Mouse (Mus musculus): ENCODE results near the gene Tuba1b. TPM values are rescaled to one million over a fixed set of nuclear protein-coding genes. Genes with fewer than 3 reads are reported as not detected.
"Not testable (repeated sequence)": the region's sequence is repeated elsewhere in the genome, so short reads cannot be mapped to it uniquely, and the experiment has no call there.

Gene Tuba1b
- polyA plus RNA-seq, 1 experiment from 2014 or later = 1,138 TPM

- H3K27me3 ChIP-seq = not testable (repeated sequence)
- H3K4me2 ChIP-seq (replicated peaks) = peak overlapping the region; percentile 73
These were observed 1.2 kb downstream of the Tuba1b start for GRCm38 (mm10) chr15:98933004-98933671.

GRCm38 (mm10) chr15:98930998-98931397 is 3.4 kb downstream of the Tuba1b start:
- no peak overlapping the region for H3K4me2 ChIP-seq (replicated peaks)
- no peak overlapping the region; the same call in 1 of the 2 replicates for H3K27ac ChIP-seq (replicated peaks)
- H3K9ac ChIP-seq (replicated peaks) = 0 out of 2 replicates have a peak overlapping the region, but pooled peaks have one; percentile 24
- 56% methylated on average over 3 of the region's 3 CpGs for WGBS
- no peak for ATAC-seq (replicated peaks)
- H3K36me3 ChIP-seq = peaks cover 11% of the 10 kb centered on the region
- no peaks in the 10 kb centered on the region for H3K27me3 ChIP-seq
- H3K4me1 ChIP-seq = peaks cover 35% of the 10 kb centered on the region
- H3K4me3 ChIP-seq = no peak overlapping the region
- H3K9me3 ChIP-seq = no peaks in the 10 kb centered on the region

More at GRCm38 (mm10) chr15:98933004-98933671, 1.2 kb downstream of the Tuba1b start:
- Histone ChIP-seq H3K4me3 (peak overlapping the region; percentile 76), H3K27ac (replicated peaks) (peak overlapping the region; percentile 99), H3K9ac (replicated peaks) (peak overlapping the region; percentile 90), H3K36me3 (peaks cover 11% of the 10 kb centered on the region), H3K4me1 (peaks cover 39% of the 10 kb centered on the region)
- ATAC-seq (replicated peaks) = peak; percentile 38; the same call in 1 of the 2 replicates
- not testable (repeated sequence) for H3K9me3 ChIP-seq
- WGBS = 10% methylated on average over 8 of the region's 9 CpGs

- peaks cover 11% of the 10 kb centered on the region for H3K36me3 ChIP-seq
- 46% methylated on average over 8 of the region's 8 CpGs for WGBS
- no peak for ATAC-seq (replicated peaks)
- H3K9me3 ChIP-seq = no peaks in the 10 kb centered on the region
- H3K4me2 ChIP-seq (replicated peaks) = no peak overlapping the region
- no peak overlapping the region for H3K4me3 ChIP-seq
- peaks cover 27% of the 10 kb centered on the region for H3K4me1 ChIP-seq
- no peak overlapping the region for H3K27ac ChIP-seq (replicated peaks)
- no peak overlapping the region for H3K9ac ChIP-seq (replicated peaks)
- no peaks in the 10 kb centered on the region for H3K27me3 ChIP-seq
These were observed 4.2 kb downstream of the Tuba1b start for GRCm38 (mm10) chr15:98930017-98930734.

DNA sequence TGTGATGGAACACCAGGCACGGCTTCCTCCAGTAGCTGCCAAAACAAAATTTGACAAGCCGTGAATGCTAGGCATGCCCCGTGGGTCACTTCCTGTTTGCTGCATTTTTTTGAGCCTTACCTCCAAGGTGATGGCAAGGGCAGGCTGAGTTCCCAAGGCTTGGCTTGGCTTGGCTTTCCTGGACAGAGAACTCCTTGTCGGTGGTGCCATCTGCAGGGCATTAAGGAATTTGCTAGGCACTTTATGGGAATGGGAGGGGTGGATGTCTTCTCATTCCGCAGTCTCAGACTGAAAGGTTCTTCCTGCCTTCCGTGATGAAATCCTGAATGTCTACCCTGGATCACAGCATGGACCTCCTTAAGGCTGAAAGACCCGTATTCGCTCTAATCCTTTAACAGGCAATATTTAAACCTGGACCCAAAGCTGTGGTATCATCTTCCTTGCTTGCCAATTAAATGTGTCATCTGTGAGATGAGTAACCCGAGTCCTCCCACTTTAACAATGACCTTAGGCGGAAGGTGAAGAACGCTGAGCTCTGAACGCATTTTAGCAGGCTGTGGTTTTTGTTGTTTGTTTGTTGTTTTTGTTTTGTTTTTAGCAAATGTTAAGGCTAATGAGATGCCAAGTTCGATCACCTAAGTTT is 5.6 kb downstream of the Tuba1b start:
- Histone ChIP-seq H3K27ac (replicated peaks) (no peak overlapping the region), H3K9me3 (no peaks in the 10 kb centered on the region), H3K4me2 (replicated peaks) (no peak overlapping the region), H3K27me3 (no peaks in the 10 kb centered on the region), H3K4me1 (peaks cover 21% of the 10 kb centered on the region), H3K9ac (replicated peaks) (no peak overlapping the region), H3K4me3 (no peak overlapping the region), H3K36me3 (peaks cover 11% of the 10 kb centered on the region)
- WGBS = 13% methylated on average over 13 of the region's 13 CpGs
- 0 out of 2 replicates have a peak, but pooled peaks have one; percentile 49 for ATAC-seq (replicated peaks)

DNA sequence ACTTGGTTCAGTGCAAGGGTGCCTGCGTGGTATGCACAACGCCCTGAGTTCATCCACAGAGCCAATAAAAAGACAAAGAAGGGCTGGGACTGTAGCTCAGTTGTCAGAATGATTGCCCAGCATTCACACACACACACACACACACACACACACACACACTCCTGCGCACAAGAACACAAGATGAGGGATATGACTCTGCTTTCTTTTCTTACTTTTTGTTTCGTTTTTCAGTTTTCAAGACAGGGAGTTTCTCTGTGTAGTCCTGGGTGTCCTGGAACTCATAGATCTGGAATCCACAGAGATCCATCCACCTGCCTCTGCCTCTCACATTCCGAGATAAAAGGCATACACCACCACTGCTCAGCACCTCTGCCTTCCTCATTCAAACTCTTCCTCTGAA is 6.8 kb downstream of the Tuba1b start:
- Histone ChIP-seq H3K27ac (replicated peaks) (no peak overlapping the region), H3K9ac (replicated peaks) (no peak overlapping the region)

GRCm38 (mm10) chr15:98924682-98925081 is 9.7 kb downstream of the Tuba1b start:
- no peak overlapping the region for H3K4me3 ChIP-seq
- ATAC-seq (replicated peaks) = no peak
- WGBS = 78% methylated on average over 3 of the region's 3 CpGs
- no peaks in the 10 kb centered on the region for H3K27me3 ChIP-seq
- H3K9ac ChIP-seq (replicated peaks) = no peak overlapping the region
- no peaks in the 10 kb centered on the region for H3K9me3 ChIP-seq
- no peak overlapping the region for H3K4me2 ChIP-seq (replicated peaks)
- no peak overlapping the region for H3K27ac ChIP-seq (replicated peaks)
- H3K4me1 ChIP-seq = 0 out of 2 replicates have a peak, but pooled peaks cover 11% of the 10 kb centered on the region
- H3K36me3 ChIP-seq = no peaks in the 10 kb centered on the region

More for the DNA sequence above, 6.8 kb downstream of the Tuba1b start:
- WGBS = 80% methylated on average over 5 of the region's 5 CpGs
- Histone ChIP-seq H3K4me1 (peaks cover 16% of the 10 kb centered on the region), H3K4me2 (replicated peaks) (no peak overlapping the region), H3K9me3 (no peaks in the 10 kb centered on the region), H3K4me3 (no peak overlapping the region), H3K36me3 (peaks cover 11% of the 10 kb centered on the region), H3K27me3 (no peaks in the 10 kb centered on the region)
- no peak for ATAC-seq (replicated peaks)

GRCm38 (mm10) chr15:98923031-98923537 is 11.3 kb downstream of the Tuba1b start:
- no peak for ATAC-seq (replicated peaks)
- Histone ChIP-seq H3K36me3 (no peaks in the 10 kb centered on the region), H3K4me1 (peaks cover 8% of the 10 kb centered on the region), H3K27ac (replicated peaks) (no peak overlapping the region), H3K27me3 (no peaks in the 10 kb centered on the region), H3K9me3 (no peaks in the 10 kb centered on the region), H3K4me2 (replicated peaks) (no peak overlapping the region), H3K4me3 (no peak overlapping the region), H3K9ac (replicated peaks) (no peak overlapping the region)
- 82% methylated on average over 2 of the region's 2 CpGs for WGBS

DNA sequence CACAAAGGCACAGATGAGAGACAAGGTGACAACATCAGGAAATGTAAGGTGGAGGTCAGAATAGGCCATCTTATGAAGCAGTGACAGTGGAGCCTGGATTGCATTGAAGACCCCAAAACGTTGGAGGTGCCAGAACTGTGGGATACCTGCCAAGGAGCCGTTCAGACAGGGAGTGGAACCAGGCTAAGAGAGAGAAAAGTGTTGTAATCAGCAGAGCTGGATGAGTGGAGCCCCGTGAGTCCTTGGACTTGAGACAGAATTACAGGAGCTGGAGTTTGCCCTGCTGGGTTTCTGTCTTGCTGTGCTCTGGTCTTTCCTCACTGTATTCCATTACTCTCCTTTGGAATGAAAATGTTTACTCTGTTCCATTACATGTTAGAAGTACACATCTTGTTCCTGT is 11.8 kb downstream of the Tuba1b start:
- 49% methylated on average over 3 of the region's 3 CpGs for WGBS
- no peaks in the 10 kb centered on the region for H3K9me3 ChIP-seq

GRCm38 (mm10) chr15:98921510-98921909 is 12.9 kb downstream of the Tuba1b start:
- no peak overlapping the region for H3K27ac ChIP-seq (replicated peaks)
- H3K9me3 ChIP-seq = no peaks in the 10 kb centered on the region
- 59% methylated on average over 5 of the region's 5 CpGs for WGBS
- H3K36me3 ChIP-seq = no peaks in the 10 kb centered on the region
- no peak overlapping the region for H3K4me2 ChIP-seq (replicated peaks)
- peaks cover 15% of the 10 kb centered on the region for H3K4me1 ChIP-seq
- no peaks in the 10 kb centered on the region for H3K27me3 ChIP-seq
- H3K4me3 ChIP-seq = no peak overlapping the region
- ATAC-seq (replicated peaks) = no peak
- H3K9ac ChIP-seq (replicated peaks) = no peak overlapping the region

More for the DNA sequence above, 11.8 kb downstream of the Tuba1b start:
- Histone ChIP-seq H3K36me3 (no peaks in the 10 kb centered on the region), H3K4me2 (replicated peaks) (no peak overlapping the region), H3K4me1 (peaks cover 8% of the 10 kb centered on the region), H3K4me3 (no peak overlapping the region), H3K27me3 (no peaks in the 10 kb centered on the region), H3K9ac (replicated peaks) (no peak overlapping the region), H3K27ac (replicated peaks) (no peak overlapping the region)
- ATAC-seq (replicated peaks) = no peak

DNA sequence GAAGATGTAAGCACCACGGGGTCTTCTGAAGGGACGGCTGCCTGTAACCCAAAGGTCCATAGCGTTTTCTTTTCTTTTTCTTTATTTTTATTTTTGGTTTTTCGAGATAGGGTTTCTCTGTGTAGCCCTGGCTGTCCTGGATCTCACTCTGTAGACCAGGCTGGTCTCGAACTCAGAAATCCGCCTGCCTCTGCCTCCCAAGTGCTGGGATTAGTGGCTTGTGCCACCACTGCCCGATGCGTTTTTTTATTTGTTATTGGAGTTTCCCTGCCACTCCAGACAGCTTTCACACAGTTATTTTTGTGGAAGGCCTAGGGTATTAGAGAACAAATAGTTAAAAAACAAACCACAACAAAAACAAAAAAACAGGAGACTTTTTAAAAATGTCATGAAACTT is 15.9 kb downstream of the Tuba1b start:
- Histone ChIP-seq H3K27ac (replicated peaks) (peak overlapping the region; percentile 97), H3K4me3 (peak overlapping the region; percentile 77), H3K4me1 (peaks cover 34% of the 10 kb centered on the region), H3K9ac (replicated peaks) (peak overlapping the region; percentile 50), H3K4me2 (replicated peaks) (peak overlapping the region; percentile 52)
- not testable (repeated sequence) for H3K9me3 ChIP-seq; ATAC-seq (replicated peaks); H3K27me3 ChIP-seq; H3K36me3 ChIP-seq
- WGBS = 22% methylated on average over 8 of the region's 8 CpGs

DNA sequence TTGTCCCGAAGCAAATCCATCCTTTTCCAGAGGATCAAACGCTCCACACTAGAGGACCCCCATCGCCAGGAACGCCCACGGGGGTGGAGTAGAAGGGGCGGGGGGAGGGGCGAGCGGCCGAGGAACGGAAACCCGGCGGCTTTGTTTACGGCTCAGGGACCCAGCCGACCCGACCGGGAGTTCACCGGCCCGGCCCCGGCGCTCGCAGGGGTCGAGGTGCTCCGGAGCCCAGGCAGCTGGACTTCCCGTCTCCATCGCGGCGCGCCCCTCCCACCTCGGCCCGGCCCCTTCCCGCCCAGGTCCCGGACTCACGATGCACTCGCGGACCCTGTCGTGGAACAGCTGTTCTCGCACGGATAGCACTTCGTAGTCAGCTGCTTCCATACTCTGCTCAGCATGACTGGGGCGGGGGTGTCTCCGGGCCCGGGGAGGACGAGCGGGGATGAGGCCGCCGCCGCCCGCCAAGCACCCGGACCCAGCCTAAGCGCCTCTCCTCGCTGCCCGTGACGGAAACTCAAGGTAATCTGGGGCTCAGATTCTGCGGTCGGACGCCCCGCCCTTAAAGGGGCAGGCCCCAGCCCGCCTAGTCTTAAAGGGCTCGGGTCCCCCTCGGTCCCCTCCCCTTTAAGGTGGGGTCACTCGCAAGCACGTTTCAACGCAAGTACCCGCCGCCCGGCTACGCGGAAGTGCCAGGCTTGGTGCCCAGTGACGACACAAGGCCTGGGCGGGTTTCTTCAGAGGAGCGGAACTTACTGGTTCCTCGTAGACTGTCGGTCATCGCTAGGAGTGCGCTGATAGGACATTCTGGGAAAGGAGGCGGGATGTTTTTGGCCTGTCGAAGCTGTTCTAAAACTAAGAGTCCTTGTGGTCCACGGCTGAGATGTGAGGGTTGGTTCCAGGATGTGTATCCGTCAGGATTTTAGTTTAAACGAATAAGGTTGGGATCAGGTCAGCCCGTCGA is 16.5 kb downstream of the Tuba1b start, which contains the start of gene Lmbr1l:
TSS of gene Lmbr1l (minus strand) at position 694 of the 961 bp plus-strand sequence.
- Histone ChIP-seq H3K4me3 (peak within 1 kb of the TSS; percentile 77), H3K4me1 (peaks cover 34% of the 10 kb centered on the region), H3K9me3 (no peaks in the 10 kb centered on the region), H3K9ac (replicated peaks) (peak within 1 kb of the TSS; percentile 83), H3K36me3 (peaks cover 5% of the 10 kb centered on the region), H3K27me3 (no peaks in the 10 kb centered on the region), H3K4me2 (replicated peaks) (peak within 1 kb of the TSS; percentile 76), H3K27ac (replicated peaks) (peak within 1 kb of the TSS; percentile 97)
- under 1% methylated on average over 82 of the region's 82 CpGs for WGBS
- peak; percentile 99 for ATAC-seq (replicated peaks)
